Mouse (Mus musculus) adrenal gland, postnatal 36 days (tissue): ENCODE measurements around the gene Shoc2. TPM values are rescaled to one million over a fixed set of nuclear protein-coding genes. Genes with fewer than 3 reads are reported as not detected.
"Not testable (repeated sequence)": the region's sequence is repeated elsewhere in the genome, so short reads cannot be mapped to it uniquely, and the experiment has no call there.

ENCODE experiments used
- DNase-seq, 2 experiments: peaks; one replicate each; pipeline ENCODE4 v3.0.0; 2021; ENCODE audit warnings: mixed read lengths in 1 of 2
- total RNA-seq, 2 experiments: library from RNA; stranded (reverse); gene quantifications; 2 replicates each; pipeline ENCODE4 v1.2.3; 2021

Gene Shoc2
- total RNA-seq, 2 experiments from 2014 or later = 47.5 to 52.6 TPM

DNA sequence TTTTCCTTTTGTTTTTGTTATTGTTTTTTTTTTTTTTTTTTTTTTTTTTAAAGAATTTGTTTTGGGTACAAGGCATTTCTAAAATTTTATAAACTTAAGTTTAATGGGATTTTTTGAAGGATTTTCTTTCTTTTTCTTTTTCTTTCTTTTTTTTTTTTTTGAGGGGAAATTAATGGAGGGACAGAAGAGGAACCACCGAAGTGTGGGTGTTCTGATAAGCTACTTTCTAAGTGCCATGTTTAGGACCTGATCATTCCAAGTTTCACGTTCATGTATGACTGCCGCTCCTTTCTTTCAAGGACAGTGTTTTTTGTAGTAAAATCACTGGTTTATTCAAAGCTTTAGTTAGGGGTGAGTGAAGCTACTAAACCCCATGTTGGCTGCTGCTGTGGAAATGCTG, 14.9 kb upstream of the Shoc2 start:
- no peak for DNase-seq

DNA sequence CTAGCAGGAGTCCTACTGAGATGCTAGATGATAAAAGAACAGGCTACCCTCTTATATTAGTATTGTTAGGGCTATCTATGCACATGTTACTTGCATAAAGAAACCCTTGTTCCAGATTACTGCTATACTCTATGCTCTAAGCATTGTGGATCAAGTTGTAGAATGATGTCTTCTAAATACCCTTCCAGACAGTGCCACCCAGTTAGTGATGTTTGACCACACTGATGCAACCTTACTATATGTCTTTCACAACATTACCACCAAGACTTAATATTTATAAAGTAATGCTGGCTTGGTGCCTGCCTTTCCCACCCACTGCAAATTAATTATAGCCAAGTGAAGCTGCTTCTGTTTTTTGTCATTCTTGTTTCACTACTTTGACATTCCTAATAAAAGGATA, 11.1 kb upstream of the Shoc2 start:
- no peak for DNase-seq

DNA sequence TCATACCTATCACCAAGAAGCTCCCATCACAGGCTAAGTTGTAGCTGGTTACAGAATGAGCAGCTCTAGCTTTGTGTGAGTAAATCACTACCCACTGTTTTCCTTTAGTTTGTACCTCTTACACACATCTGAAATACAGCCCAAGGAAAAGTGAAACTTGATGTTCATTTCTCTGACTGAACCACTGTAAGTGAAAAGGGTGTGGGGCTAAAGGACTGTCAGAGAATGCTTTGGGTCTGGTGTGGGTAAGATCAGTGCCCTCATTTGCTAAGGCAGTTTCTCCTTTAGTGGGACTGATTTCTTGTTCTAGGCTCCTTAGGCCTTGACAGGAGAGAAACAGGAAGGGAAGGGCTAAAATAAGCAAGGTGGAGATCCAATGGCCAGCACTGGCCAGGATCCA, 10.1 kb upstream of the Shoc2 start:
- DNase-seq = no peak

DNA sequence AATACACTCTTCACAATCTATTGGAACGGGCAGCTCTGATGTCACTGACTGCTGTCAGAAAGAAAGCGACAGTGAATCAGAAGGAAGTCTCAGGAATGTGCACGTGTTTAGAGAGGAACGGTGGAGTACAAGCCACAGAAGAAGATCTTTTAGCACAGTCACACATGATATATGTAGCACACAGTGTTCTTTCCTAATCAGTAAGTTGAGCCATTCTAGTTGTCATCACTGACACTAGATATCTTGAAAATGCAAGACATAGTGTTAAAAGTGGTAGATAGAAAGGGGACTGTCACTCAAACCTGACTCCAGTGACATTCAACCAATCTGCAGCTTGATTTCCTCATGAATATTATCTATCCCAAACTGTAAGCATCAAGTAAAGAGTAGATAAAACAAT, 4.6 kb upstream of the Shoc2 start:
- DNase-seq = no peak

DNA sequence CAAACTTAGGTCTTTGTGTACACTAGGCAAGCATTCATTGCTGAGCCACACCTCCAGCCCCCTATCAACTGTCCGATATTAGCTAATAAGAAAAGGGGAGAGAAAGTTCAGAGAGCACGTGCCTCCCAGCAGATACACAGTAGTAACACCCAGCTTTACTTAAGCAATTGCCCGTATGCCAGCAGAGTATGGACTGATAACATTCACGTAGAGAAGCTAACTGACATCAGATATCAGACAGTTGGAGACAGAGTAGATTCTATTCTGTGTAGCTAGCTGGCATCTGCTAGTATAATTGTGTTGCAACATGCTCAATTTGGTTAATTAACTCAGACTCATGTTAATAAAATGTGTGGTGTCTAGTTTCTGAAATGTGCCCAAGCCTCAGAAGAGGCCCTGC, 3.0 kb upstream of the Shoc2 start:
- no peak for DNase-seq

DNA sequence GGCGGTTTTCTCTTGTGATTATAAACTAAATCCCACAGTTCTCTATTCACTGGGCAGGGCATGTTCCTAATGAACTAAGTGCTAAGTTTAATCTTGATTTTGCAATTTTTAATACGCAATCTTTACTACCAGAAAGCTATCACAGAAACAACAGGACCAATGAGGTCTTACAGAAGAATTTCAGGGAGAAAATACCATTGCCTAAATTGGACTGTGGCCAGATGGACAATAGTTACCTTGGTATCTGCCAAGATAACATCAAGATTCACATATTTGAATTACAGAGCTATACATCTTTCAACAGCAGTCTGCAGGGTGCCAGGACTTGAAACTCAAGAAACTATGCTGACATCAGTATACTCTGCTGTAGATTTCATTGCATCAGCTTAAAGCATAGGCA, 1.8 kb upstream of the Shoc2 start:
- no peak for DNase-seq

DNA sequence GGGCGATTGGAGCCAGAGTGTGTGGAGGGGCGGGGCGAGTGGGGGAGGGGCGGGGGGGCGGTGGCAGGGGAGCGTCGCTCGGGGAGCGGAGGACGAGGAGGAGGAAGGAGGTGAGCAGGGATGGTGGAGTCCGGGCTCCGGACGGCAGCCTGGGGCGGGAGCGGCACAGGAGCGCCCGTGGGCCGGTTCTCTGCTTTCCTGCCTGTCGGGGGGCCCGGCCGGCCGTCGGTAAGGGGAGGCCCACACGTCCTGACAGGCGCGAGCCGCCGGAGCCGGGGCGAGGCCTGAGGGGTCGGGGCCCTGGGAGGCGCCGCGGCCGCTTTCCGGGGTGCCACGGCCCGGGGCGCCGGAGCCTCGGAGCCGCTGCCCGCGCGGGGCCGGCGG, 672 bp downstream of the Shoc2 start:
- DNase-seq = no peak

DNA sequence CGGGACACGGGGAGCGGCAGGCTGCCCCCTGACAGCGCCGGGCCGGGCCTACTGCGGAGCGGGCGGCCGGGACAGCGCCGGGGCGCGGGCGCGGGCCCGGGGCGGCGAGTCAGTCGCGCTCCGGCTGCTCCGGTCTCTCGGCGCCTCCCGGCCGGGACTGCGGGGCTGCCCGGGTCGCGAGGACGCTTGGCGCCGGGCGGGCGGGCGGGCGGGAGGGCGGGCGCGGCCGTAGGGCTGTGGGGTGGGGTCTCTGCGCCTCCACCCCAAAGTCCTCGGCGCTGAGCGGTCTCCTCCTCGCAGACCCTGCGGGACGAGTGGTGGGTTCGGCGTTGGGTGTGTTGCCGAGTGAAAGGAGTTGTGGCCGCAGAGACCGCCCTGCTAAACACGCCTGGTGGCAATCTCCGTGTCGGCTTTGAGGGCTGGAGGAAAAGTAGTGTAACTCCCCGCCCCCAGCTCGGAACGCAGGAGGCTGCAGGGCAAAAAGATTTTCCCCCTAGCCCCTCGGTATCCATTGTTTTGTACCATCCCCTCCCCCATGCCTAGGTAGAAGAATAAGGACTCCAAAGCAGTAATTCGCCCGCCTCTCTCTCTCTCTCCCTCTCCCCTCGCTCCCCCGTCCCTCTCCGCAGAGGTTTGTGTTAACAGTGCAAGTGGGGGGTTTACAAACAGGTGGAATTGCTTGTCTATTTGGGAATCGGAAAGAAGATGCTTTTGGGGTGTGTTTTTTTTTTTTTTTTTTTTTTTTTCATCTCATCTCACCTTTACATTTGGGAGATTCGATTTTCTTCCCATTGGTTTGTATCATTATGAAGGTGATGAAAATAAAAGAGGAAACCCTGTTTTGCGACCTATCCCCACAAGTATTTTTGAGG, 1.3 kb downstream of the Shoc2 start:
- peak; percentile 50 to 58 for DNase-seq

DNA sequence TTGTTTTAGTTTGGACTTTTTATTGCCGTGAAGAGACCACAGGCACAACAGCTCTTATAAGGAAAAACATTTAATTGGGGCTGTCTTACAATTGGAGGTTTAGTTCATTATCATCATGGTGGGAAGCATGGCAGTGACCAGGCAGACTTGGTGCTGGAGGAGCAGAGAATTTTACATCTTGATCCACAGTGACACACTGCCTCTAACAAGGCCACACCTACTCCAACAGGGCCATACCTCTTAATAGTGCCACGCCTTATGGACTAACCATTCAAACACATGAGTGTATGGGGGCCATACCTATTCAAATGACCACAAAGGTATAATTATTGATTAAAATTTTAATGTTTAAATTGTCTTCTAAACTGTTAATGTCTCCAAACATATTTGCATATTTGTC, 13.4 kb downstream of the Shoc2 start:
- DNase-seq = no peak

DNA sequence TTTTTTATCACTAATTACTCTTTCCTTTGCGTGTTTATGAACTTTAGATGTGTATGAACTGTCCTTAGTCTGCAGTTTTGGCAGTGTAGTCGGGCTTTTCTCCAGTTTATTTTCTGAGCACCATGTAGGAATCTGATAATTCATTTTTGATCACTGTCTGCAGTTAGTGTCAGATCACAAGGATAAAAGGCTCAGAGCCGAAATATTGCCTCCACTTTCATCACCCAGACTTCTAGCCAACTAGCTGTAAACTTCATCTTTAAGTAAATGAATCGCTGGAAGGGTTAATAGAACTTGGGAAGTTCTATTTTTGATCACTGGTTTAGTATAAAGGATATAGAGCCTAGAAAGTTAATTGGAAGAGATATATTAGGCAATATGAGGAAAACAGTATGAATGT, 18.4 kb downstream of the Shoc2 start:
- no peak for DNase-seq

DNA sequence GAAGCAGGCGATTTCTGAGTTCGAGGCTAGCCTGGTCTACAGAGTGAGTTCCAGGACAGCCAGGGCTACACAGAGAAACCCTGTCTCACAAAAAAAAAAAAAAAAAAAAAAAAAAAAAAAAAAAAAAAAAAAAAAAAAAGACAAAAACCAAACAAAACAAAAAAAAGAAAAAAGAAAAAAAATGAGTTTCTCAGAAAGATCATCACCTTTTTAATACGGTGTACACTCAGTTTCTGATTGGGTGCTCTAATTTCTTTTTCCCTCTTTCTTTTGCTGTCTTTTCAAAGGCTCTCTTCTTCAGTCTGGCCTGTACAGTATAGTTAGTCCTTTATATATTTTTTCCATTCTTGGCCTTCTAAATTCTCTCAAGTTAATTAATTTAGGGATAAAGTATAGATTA, 20.2 kb downstream of the Shoc2 start:
- not testable (repeated sequence) for DNase-seq

DNA sequence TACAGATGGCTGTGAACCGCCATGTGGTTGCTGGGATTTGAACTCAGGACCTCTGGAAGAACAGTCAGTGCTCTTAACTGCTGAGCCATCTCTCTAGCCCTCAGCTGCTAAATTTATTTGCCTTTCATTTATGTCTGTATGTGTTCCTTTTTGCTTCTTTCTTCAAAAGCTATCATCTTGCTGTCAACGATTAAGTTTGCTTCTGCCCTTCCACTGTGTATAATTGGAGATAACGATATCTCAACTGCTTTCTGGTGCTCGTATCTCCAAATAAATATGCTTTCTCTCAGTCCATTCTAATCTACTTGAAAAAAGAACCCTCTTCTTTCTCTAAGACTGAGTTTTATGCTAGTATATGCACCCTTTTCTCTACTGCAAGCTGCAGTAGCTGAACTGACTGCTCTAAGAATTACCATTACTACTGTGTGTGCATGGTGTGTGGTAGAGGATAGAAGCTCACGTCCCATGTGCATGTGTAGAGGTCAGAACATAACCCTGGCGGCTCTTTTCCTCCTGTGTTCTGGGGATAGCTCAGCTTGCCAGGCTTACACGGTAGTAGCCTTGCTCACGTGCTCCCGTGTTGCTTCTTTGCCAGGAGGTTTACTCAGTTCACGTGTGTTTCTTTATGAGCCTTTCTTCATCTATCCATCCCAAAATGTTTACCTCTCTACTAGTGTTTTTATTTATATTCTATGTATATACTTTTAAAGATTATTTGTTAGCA, 21.0 kb downstream of the Shoc2 start:
- no peak for DNase-seq

DNA sequence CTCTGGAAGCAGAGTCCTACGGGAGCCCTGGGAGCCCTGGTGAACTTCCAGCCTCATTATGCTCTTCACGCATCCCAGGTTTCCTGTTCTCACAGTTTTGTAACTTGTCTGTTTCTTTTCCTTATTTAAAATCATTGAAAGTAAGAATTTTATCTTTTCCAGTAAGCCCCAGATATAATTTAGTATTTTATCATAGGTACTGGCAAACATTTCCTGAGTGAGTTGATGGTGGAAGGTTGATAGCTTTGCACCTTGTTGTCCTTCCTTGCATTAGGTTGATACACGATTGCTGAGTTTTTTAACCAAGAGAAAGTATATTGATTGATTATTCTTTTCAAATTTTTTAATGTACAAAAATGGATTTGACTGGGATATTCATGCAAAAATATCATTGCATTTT, 25.1 kb downstream of the Shoc2 start:
- no peak for DNase-seq

DNA sequence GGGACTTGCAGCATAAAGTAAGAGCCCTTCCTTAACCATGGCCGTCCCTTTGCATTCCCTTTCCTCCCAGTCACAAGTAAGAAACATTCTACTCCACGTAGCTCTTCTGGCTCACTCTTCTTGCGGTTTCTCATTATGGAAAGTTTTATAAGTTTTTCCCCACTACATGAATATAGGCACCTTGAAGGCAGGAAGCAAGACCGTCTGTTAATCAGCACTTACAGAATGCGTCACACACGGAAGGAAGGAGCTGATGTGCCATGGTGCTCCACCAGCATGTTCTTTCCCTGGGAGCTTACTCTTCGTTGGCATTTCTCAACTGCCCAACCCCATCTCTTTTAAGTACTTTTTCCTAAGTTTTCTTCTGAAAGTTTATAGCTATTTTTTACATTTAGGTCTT, 27.8 kb downstream of the Shoc2 start:
- DNase-seq = no peak

DNA sequence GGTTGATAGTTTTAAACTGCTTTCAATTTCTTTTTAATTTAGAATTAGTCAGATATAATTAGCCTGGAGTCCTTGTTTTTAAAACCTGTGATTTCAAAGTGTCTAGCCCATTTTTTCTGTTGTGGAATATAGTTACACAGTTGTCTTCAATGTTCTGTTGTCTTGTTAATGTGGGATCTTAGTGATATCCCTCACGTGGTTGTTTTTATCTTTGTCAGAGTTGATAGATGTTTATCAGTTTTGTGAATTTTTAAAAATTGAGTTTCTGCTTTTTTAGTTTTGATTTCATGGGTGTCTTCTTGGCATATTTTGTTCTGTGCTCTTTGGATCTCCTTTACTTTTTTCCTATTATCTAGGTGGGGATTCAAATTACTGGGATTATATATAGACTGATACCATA, 29.6 kb downstream of the Shoc2 start:
- DNase-seq = no peak

DNA sequence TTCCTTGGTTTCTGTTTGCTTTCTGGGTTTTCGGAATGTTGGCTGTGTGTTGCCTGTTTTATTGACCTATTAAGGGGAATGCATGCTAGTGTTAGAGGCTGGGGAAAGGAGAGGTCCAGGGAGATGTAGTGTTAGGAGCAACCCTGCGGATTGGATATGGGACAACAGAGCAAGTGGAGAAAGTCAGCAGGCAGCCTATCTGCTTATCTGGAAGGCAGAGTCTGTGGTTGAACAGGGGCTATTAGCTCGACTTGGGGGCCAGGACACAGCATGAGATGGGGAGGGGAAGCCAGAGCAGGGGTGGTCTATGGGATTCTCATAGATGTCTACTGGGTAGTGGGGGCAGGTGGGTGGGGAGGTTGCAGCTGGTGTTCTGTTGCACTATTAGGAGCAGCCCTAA, 37.9 kb downstream of the Shoc2 start:
- no peak for DNase-seq

DNA sequence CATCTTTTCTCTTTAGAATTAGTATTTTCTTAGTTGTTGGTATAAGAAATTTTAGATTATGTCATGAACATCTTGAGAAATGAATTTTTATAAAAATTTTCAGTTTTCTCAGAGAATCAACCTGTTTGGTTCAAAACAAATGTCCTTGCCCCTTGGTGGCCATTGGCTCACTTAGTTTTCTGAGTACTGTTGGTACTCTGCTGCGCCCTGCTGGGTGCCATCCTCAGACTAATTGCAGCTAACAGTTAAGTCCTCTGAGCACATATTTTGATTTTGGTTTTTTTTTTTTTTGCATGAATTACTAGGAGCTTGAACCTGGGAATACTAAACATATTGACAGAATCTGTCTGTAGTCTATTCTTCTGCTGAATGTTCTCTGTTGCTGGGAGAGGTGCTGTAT, 39.2 kb downstream of the Shoc2 start:
- peak; percentile 10 to 13 for DNase-seq

DNA sequence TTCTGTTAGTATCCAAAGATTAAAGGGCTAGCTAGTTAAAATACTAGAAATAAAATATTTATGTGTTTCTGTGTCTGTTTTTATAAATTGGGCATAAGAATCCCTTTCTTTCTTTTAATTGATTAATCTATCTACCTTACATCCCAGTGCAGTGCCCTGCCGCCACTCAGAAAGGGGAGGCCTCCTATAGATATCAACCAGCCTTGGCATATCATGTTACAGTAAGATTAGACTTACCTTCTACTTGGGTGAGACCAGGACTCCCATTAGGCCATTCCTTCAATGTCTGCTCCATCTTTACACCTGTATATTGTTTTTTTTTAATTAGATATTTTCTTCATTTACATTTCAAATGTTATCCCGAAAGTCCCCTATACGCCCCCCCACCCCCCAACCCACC, 40.5 kb downstream of the Shoc2 start:
- DNase-seq = no peak

DNA sequence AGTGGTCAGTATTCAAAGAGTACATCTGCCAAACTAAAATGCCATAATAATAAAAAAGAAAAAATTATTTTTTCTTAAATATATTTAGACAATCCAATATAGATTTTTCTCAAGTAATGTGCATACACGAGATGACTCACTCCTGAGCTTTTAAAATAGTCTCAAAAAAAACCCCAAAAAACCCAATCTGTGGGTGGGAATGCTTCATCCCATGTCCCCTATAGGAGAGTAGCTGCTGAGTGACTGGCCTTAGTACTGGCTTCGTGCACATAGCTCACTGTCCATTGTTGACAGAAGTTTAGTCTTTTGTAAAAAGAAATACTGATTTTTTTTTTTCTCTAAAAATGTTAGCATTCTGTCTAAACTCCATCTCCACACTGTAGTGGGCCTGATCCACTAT, 46.4 kb downstream of the Shoc2 start:
- DNase-seq = no peak

DNA sequence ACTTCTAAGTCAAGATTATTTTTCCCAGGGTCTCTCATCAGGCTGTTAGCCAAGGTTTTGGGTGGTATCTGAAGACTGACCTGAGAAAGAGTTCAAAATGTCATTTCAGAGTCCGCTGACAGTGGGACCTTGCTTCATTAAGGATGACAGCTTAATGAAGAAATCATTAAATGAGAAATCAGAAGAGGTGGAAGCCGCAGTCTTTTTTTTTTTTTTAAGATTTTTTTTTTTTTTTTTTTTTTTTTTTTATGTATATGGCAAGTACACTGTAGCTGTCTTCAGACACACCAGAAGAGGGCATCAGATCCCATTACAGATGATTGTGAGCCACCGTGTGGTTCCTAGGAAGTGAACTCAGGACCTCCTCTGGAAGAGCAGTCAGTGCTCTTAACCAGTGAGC, 49.8 kb downstream of the Shoc2 start:
- no peak for DNase-seq

DNA sequence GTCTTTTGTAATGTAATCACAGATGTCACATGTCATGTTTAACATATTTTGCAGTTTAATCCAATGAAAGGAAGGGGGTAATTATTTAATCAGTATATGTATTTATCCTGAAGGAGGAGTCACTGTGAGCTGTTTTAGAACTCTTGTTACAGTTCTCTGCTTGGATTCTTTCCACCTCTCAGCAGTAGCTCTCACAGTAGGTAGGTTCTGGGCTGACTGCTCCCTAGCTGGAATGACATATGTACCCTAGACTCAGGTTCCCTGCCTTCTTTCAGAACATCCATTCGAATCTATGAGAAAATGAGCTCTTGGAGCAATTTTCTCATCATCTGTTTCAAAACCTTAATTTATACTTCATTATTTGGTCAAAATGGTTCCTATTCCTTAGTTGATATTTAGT, 50.2 kb downstream of the Shoc2 start:
- DNase-seq = no peak

DNA sequence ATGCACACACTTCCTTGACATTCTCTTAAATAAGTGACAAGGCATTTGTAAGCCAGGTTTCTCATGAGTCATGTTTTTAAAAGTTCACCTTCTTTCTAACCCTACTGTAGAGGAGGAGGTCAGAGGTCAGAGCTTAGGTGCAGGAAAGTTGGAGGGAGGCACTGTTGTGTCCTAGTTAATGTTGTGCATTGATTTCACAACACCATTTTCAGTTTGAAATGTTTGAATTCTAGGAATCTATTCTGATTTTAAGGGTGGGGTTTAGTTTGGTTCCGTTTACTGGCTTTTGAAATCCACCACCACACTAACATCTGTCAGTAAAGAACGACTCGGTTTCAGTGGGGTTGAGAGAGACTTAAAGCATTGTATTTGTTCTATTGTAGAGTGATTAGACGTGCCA, 66.9 kb downstream of the Shoc2 start:
- no peak for DNase-seq

DNA sequence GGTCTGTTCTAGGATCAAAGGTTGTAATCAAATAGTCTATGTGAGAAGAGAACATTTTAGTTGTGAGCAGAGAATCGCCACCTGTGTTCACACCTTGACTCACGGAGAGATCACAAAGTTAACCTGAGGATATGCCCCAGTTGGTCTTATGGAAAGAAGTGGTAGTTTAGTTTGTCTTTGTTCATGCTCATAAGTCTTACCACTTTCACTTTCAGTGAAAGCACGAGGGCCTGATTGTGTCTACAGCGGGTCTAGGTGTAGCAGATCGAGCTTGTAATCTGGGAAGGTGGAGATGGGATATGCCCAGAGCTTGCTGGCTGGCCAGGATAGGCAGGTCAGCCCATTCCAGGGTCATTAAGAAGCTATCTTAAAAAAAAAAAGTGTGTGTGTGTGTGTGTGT, 70.9 kb downstream of the Shoc2 start:
- no peak for DNase-seq

DNA sequence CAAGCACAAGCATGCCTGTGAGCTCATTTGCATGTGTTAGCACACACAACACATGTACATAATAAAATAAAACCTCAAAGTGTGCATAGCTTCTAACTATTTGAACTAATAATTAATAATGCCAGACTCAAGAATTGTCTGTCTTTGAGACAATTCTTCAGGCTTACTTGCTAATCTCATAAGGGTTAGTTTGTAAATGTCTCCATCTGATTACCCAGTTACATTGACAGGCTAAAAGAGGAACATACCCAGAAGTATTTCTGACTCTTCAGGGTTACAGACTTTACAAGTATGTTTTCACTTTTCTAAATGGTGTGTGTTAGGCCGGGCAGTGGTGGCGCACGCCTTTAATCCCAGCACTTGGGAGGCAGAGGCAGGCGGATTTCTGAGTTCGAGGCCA, 71.4 kb downstream of the Shoc2 start:
- DNase-seq = no peak
